Mouse (Mus musculus) cerebellum, postnatal 36 days (tissue): ENCODE measurements around the gene Rpl22l1.
"Not testable (repeated sequence)": the region's sequence is repeated elsewhere in the genome, so short reads cannot be mapped to it uniquely, and the experiment has no call there.

Experiments
- DNase-seq, 2 experiments: peaks; one replicate each; pipeline ENCODE4 v3.0.0; 2021 to 2022; ENCODE audit warnings: mixed read lengths in 2 of 2

The Rpl22l1 gene

DNA sequence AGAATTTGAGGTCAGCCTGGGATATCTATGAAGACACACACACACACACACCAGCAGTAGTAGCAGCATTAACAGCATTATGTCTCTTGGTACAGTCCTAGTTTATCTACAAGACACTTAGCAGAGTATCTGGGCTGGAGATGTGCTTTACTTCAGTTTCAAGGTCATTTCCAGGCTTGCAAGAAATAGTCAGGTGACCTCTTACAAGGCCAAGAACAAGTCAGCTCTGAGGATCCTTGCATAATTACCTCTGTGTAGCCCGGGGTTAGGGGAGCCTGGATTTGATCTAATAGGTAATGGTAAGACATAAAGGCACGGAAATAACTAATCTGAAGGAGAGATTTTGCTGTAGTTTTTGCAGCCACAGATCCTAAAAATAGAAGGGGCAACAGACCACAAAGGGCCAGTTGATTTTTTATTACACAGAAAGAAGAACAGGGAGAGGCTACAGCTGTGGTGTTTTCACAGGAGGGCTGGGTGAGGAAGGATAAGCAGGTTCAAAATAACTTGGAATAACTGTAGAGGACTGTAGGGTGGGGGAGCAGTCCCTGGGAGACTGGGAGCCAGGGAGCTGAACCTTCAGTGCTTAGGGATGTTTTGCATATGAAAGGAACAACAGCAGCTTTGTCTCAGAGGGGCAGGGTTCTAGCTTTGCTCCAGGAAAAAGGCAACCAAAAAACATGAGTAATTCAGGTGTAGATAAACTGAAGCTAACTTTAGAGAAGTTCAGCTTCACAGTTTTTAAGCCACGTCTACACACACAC, 36.8 kb downstream of the Rpl22l1 start:
- DNase-seq = no peak

- no peak for DNase-seq
Measured at GRCm38 (mm10) chr3:28843231-28843630, 38.0 kb downstream of the Rpl22l1 start.

DNA sequence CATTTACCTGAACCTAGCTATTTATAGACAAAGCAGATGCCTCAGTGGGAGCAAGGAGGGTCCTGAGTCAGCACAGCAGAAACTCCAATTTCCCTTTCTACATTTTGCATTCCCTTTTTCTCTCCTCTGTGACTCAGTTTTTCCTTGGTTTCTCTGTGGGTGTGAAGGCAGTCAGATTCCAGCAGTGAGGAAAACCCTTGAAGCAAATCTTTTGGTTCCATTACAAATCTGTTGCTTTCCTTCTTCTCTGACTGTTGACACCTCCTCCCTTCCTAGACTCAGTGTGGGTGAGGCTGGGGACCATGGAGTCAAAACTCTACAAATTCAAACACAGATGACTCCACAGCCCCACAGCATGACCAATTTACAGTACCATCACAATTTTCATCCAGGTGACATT, 41.9 kb downstream of the Rpl22l1 start:
- DNase-seq = no peak

GRCm38 (mm10) chr3:28852174-28852573, 46.9 kb downstream of the Rpl22l1 start:
- DNase-seq = not testable (repeated sequence)
